Mouse (Mus musculus) colon, adult 2 months (tissue): ENCODE data around the gene Srrm4. TPM values are rescaled to one million over a fixed set of nuclear protein-coding genes. Genes with fewer than 3 reads are reported as not detected.

Experiments used
- polyA plus RNA-seq: library from polyadenylated mRNA; depleted of rRNA; stranded (reverse); fragments of >200 nt; gene quantifications from 2 replicates; pipeline ENCODE4 v1.2.3, GENCODE M21; 2012; rRNA removed

The Srrm4 gene
- 0.76 and 0.88 TPM in 2 replicates for polyA plus RNA-seq

DNA sequence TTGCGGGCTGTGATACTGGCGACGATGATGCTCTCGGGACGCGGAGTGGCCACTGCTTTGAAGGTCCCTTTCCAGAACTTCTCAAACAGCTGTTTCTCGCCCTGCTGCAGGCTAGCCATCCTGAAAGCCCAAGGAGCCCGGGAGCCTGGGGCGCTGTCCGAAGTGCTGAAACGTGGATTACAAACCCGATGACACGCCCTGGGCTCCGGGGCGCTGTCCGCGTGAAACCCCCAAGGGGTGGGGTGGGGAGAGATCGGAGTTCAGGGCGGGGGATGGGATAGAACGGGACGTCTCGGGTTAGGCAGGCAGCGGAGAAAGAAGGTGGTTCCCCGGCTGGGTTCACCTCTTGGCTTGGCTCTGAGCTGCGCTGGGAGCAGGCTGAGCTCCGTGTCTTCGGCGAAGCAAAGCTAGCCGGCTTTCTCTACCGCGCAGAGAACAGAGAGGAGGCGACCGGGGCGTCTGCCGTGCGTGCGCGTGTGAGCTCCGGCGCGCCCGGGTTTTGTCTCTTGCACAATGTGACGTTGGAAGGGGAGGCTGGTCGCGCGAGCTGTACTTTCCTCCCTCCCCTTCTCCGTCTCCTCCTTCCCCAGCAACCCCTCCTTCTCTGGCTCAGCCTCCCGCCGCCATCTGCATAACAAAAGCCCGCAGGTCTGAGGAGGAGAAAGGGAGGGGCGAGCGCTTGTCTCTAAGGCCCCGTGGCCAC is at the start of gene Srrm4:
Gene Srrm4 (minus strand): TSS at position 472 of the 703 bp plus-strand sequence.

DNA sequence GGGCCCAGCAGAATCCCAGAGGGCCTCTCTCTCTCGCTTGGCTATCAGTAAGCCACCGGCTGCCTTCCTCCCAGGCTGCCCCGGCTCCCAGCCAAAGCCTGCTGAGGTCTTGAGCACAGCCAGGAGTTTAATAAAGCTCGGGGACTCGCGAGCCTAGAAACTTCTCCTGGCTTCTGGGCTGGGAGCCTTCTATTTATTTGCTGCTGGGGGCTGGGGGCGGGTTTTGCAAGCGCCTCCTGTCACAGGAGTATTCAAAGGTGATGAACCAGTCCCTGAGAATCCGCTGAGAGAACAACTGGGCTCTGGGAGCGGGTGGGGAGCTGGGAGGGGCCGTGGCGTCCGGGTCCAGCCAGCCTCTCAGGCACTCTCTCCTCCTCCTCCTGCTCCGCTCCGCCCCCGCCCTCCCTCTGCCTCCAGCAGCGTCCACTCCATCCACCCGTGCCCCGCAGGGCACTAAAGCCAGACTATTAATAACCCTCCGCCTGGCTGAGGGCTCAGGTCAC is 168.9 kb downstream of the Srrm4 start, which contains the start of gene Hspb8:
Gene Hspb8 (minus strand): TSS at position 166 of the 503 bp plus-strand sequence.

Other genes with a start within 250 kb of the Srrm4 start
- gene Hspb8, start 169.0 kb downstream of the Srrm4 start, polyA plus RNA-seq: 26.7 and 39.4 TPM in 2 replicates